Mouse (Mus musculus): ENCODE measurements around the gene Dbr1.
"Not testable (repeated sequence)": the region's sequence is repeated elsewhere in the genome, so short reads cannot be mapped to it uniquely, and the experiment has no call there.

Dbr1 gene

GRCm38 (mm10) chr9:99575677-99576480 lies at the start of gene Dbr1:
TSS of gene Dbr1 (plus strand) at chr9:99575799.
- in situ Hi-C loops (cut with MboI; ENCODE audit: unreplicated experiment in 2 of 2): loop anchor here (5.0 to 10.0 kb wide), 6 partner anchors 119 to 971 kb away; partner anchors contain the start of genes Mrps22 (in 2 of the 2) and Cep70 (in 1 of the 2)

DNA sequence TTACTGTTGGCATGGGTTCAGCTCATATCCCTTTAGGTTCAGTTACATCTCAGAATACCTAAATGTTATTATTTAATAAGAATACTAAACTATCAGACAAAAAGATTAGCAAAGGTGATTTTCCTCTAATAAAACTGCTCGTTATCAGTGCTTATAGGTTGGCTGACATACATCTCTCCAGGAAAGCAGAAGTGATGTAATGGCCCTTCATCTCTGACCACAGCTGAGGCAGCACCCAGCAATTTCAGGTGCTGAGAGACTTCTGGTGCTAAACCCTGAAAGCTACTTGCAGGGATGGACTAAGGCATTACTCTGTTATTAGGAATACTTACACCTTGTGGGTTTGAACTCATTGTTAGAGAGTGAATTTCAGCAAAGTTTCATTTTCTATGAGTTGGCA lies 43.7 kb upstream of the Dbr1 start:
- in situ Hi-C loops (cut with MboI; ENCODE audit: unreplicated experiment in 2 of 2): no loop called here

- in situ Hi-C loops (cut with MboI; ENCODE audit: unreplicated experiment in 2 of 2): no loop called here
Measured at GRCm38 (mm10) chr9:99546259-99546658, 29.3 kb upstream of the Dbr1 start.

DNA sequence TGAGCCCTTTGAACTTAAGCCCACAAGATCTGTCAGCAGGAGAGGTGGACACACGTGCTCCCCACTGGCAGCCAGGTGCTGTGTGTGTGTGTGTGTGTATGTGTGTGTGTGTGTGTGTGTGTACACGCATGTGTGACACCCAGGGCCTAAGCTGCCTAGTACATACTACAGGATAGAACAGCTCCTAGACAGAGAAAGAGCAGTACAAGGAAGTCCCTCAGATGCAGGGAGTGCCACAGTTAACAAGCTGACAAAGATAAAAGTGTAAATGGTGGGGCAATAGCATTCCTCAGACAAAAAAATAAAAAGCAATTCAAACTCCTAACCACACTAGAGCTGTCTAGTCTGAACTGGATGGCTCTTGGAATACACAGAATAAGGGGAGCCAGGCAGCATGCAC lies 23.5 kb upstream of the Dbr1 start:
- in situ Hi-C loops (cut with MboI; ENCODE audit: unreplicated experiment in 2 of 2): loop anchor here (25.0 kb wide), 4 partner anchors 565 to 1110 kb away; partner anchors contain the start of genes Faim (in 1 of the 2) and Nck1 (in 1 of the 2)

DNA sequence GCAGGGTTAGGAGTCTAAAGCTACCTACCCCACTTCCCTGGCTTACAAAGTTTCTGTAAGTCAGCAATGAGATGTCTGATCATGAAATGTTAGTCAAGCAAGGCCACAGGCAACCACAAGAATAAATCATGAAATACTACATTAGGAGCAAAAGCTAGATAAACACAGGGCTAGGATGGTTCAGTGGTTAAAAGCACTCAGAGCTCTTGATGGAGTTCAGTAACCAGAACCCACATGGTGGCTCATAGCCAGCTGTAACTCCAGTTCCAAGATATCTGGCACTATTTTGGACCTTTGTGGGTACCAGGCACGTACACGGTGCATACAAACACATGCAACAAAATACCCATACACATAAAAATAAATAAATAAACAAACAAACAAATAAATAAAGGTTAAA lies 22.6 kb upstream of the Dbr1 start:
- in situ Hi-C loops (cut with MboI; ENCODE audit: unreplicated experiment in 2 of 2): loop anchor here (25.0 kb wide), 4 partner anchors 566 to 1109 kb away; partner anchors contain the start of genes Faim (in 1 of the 2) and Nck1 (in 1 of the 2)

DNA sequence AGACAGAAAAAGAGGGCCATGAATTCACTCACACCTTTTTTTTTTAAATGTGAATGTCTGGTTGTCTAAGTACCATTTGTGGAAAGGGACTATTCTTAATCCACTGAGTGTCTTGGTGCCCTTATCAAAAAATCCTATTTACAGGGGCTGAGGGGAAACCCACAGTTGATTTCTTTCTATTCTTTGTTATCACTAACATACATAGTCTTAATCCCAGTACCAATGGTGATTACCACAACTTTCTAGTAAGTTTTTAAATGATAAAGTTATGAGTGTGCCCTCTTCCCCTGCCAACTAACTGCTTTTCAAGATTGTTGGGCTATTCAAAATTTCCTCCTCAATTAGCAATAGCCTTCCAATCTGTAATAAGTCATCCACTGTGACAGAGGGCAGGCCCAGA lies 21.5 kb upstream of the Dbr1 start:
- in situ Hi-C loops (cut with MboI; ENCODE audit: unreplicated experiment in 2 of 2): loop anchor here (25.0 kb wide), 4 partner anchors 567 to 1108 kb away; partner anchors contain the start of genes Faim (in 1 of the 2) and Nck1 (in 1 of the 2)

DNA sequence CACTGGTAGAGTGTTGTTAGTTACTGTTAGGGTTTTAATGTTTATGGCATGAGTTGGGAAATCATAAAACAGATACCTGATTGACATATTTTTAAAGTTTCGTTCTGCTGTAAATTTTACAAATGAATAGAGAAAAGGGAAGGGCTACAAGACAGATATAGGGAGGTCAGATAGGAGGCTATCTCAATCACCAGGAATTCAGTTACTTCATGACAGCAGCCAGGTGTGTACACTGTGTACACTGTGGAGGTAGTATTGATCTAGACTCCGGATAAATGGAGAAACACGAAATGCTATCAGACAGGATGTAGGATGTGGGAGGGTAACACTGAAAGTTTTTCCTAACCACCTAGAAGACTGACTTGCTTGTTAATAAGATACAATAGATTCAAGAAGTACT lies 20.3 kb upstream of the Dbr1 start:
- in situ Hi-C loops (cut with MboI; ENCODE audit: unreplicated experiment in 2 of 2): loop anchor here (25.0 kb wide), 4 partner anchors 568 to 1107 kb away; partner anchors contain the start of genes Faim (in 1 of the 2) and Nck1 (in 1 of the 2)

DNA sequence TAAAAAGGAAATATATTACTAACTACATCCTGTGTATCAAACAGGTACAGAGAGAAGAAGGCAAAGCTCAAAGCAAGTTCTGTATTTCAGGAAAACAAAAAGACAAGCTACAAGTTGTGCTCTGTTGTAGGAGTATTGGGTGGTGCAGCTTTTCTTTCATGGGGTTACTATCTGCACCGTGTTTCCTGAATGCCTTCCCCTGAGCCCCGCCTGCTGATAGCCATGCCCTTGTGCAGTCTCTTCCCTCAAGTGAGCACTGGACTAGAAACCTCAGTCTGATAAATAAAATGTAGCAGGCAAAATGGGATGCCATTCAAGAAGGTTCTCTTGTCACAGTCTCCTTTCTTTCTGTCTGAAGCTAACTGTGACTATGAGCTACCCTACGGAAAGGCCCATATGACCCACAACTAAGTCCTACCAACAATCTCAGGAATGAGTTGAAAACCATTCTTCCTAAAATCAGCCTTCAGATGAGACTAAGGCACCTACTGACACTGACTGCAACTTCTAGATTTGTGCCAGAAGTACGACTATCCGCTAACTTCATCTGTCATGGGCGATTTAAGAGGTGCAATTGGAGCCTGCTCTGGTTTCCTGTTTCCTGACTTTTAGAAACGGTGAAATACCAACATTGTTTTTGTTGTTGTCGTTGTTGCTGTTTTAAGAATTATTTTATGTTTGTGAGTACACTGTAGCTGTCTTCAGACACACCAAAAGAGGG lies 17.9 kb upstream of the Dbr1 start:
- in situ Hi-C loops (cut with MboI; ENCODE audit: unreplicated experiment in 2 of 2): loop anchor here (25.0 kb wide), 4 partner anchors 570 to 1105 kb away; partner anchors contain the start of genes Faim (in 1 of the 2) and Nck1 (in 1 of the 2)

- in situ Hi-C loops (cut with MboI; ENCODE audit: unreplicated experiment in 2 of 2): loop anchor here (25.0 kb wide), 4 partner anchors 572 to 1103 kb away; partner anchors contain the start of genes Faim (in 1 of the 2) and Nck1 (in 1 of the 2)
Measured at GRCm38 (mm10) chr9:99558824-99559556, 16.6 kb upstream of the Dbr1 start.

DNA sequence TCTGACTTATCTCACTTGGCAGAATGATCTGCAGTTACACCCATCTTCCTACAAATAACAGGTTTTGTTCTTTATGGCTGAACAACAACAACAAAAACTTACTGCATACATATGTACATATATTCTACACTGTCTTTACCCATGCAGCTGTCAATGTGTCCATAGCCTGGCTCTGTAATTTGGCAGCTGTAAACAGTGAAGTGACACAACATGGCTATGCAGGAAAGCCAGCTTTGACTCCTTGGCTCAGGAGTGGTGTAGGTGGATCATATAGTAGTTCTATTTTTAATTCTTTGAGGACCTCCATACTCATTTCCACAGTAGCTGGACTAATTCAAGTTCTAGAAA lies 16.1 kb upstream of the Dbr1 start:
- in situ Hi-C loops (cut with MboI; ENCODE audit: unreplicated experiment in 2 of 2): loop anchor here (25.0 kb wide), 4 partner anchors 572 to 1103 kb away; partner anchors contain the start of genes Faim (in 1 of the 2) and Nck1 (in 1 of the 2)

DNA sequence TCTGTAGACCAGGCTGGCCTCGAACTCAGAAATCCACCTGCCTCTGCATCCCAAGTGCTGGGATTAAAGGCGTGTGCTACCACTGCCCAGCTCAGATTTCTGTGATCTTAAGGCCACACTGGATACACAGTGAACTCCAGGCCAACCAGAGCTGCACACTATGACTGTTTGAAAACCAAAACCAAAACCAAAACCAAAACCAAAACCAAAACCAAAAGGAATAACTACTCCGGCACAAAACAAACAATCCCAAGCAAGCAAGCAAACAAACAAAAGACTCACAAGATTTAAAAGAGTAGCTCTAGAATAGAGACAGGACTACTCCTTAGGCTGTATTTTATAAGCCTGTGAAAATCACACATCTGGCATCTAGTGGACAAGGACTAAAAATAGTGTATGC lies 15.2 kb upstream of the Dbr1 start:
- in situ Hi-C loops (cut with MboI; ENCODE audit: unreplicated experiment in 2 of 2): loop anchor here (25.0 kb wide), 4 partner anchors 573 to 1102 kb away; partner anchors contain the start of genes Faim (in 1 of the 2) and Nck1 (in 1 of the 2)

DNA sequence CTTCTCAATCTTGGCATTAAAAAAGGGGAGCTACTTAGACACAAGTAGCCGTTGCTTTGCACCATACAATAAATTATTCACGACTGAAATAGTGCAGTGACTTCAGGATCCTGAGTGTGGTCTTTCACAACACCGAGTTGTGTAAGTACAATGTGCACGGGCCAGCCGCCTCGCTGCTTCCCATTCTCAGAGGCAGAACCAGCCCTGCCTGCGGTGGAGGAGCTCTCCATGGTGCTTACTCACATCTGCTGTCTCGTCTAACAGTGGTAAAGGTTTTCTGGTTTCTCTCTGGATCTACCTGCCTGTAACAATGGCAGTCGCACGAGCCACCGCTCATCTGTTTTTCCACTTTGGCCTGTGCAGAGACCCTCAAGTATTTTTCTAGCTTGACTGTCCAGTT lies 11.9 kb upstream of the Dbr1 start:
- in situ Hi-C loops (cut with MboI; ENCODE audit: unreplicated experiment in 2 of 2): loop anchor here (25.0 kb wide), 4 partner anchors 576 to 1099 kb away; partner anchors contain the start of genes Faim (in 1 of the 2) and Nck1 (in 1 of the 2)

- in situ Hi-C loops (cut with MboI; ENCODE audit: unreplicated experiment in 2 of 2): loop anchor here (25.0 kb wide), 4 partner anchors 581 to 1094 kb away; partner anchors contain the start of genes Faim (in 1 of the 2) and Nck1 (in 1 of the 2)
Measured at GRCm38 (mm10) chr9:99568023-99568346, 7.6 kb upstream of the Dbr1 start.

GRCm38 (mm10) chr9:99568347-99569070 lies 7.1 kb upstream of the Dbr1 start, which contains the start of gene Armc8:
TSS of gene Armc8 (minus strand) at chr9:99568899.
- in situ Hi-C loops (cut with MboI; ENCODE audit: unreplicated experiment in 2 of 2): loop anchor here (25.0 kb wide), 4 partner anchors 581 to 1094 kb away; partner anchors contain the start of genes Faim (in 1 of the 2) and Nck1 (in 1 of the 2)

- in situ Hi-C loops (cut with MboI; ENCODE audit: unreplicated experiment in 2 of 2): loop anchor here (25.0 kb wide), 4 partner anchors 582 to 1093 kb away; partner anchors contain the start of genes Faim (in 1 of the 2) and Nck1 (in 1 of the 2)
Measured at GRCm38 (mm10) chr9:99569071-99569397, 6.6 kb upstream of the Dbr1 start.

DNA sequence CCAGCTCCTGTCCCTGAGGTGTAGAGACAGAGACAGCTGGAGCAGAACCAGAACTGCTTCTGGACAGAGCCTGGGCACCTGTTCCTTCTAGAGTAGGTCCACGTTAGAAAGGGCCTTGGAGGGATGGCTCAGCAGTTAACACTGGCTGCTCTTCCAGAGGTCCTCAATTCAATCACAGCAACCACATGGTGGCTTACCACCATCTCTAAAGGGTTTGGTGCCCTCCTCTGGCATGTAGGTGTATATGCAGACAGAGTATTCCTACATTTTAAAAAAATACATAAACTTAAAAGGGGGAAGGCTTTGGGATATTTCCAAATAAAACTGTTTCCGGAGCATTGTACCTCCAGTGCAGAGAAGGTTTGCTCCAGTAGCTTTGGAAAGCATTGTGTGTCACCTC lies 5.1 kb downstream of the Dbr1 start:
- in situ Hi-C loops (cut with MboI; ENCODE audit: unreplicated experiment in 2 of 2): loop anchor here in 1 of 2 experiments (5.0 kb wide), 2 partner anchors 118 to 518 kb away; no protein-coding TSS in a partner anchor

- in situ Hi-C loops (cut with MboI; ENCODE audit: unreplicated experiment in 2 of 2): no loop called here
Measured at GRCm38 (mm10) chr9:99587505-99588202, 12.1 kb downstream of the Dbr1 start.

DNA sequence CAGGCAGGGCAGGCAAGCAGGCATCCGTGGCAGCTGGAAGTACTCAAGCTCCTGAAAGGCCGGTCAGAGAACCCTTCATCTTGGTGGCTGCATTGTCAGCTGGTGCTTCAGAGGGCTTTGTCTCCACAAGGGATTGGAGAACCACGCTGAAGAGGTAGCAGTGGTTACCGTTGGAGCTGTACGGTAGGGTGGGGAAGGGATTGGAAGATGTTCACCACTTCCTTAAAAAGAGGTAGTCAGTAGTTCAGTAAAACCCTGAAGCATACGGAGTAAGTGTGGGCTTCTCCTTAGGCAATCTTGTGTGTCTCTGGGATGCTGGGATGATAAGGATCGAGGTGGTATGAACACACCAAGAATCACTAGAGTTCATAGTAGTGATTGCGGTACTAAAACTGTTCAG lies 15.5 kb downstream of the Dbr1 start:
- in situ Hi-C loops (cut with MboI; ENCODE audit: unreplicated experiment in 2 of 2): no loop called here

DNA sequence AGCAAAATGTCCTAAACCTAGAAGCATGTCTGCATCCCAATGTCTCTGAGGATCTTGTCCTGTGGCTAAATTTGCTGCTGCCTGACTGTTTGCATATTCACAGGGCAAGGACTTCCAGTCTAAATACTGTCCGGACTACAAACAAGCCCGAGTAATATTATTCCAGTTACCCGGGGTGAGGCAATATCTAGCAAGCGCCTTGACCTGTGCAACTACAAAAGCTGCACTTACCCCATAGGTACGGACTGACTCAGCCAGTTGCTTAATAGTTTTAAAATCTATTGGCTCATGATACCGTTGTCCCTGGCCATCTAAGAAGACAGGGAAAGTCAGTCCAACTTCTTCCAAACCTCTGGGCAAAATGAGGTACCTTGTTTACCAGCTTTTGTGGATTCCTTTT lies 23.5 kb downstream of the Dbr1 start:
- in situ Hi-C loops (cut with MboI; ENCODE audit: unreplicated experiment in 2 of 2): not testable (repeated sequence)
